Mouse (Mus musculus): ENCODE results near the gene Prrc2b.

DNA sequence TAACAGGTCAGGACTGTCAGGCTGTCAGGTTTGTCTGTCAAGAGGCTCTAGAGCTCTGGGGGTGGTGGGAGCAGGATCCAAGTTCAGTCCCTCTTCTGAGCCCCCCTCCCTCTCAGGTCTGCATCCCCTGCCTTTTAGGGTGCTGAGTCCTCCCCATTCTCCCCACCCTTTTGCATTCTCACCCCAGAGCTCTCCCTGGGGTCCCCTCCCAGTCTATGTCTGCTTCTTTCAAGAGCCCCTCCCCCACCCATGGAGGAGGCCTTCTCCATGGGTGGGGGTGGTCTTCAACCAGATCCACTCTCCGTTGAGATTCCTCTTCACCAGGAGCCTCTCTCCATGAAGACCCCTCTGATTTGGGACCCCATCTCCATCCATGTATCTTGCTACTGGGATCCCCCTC, 747 bp upstream of the Prrc2b start:
- TF ChIP-seq CTCF (IDR thresholded peaks at IDR 0.05; ENCODE audit: low read depth) (no peak), EP300 (IDR thresholded peaks at IDR 0.05; ENCODE audit: low read depth) (no peak)
